Mouse (Mus musculus) limb, embryonic 15.5 days (tissue): ENCODE data around the gene Cdh3. TPM values are rescaled to one million over a fixed set of nuclear protein-coding genes. Genes with fewer than 3 reads are reported as not detected.

Experiments used
- ATAC-seq: fragments of 200-750 bp; cut with Nextera tagmentation; 2 replicates; pipeline ENCODE4 v1.8.0; 2017; ENCODE audit warnings: low read depth, moderate TSS enrichment; ENCODE audit not compliant: insufficient number of reproducible peaks, low FRiP score, low TSS enrichment
- H3K27ac ChIP-seq: fragments of 300-500 bp; sonication (generic); 2 replicates; pipeline ENCODE4 v1.5.1; 2015; ENCODE audit warnings: moderate library complexity, mild to moderate bottlenecking, inconsistent platforms
- H3K27me3 ChIP-seq: fragments of 300-500 bp; sonication (generic); 2 replicates; pipeline ENCODE4 v1.6.1; 2015; ENCODE audit warnings: inconsistent platforms
- H3K36me3 ChIP-seq: fragments of 300-500 bp; sonication (generic); 2 replicates; pipeline ENCODE4 v1.6.1; 2015; ENCODE audit warnings: inconsistent platforms
- H3K4me1 ChIP-seq: fragments of 300-500 bp; sonication (generic); 2 replicates; pipeline ENCODE4 v1.6.1; 2015; ENCODE audit warnings: inconsistent platforms
- H3K4me2 ChIP-seq: fragments of 300-500 bp; sonication (generic); 2 replicates; pipeline ENCODE4 v1.6.1; 2015; ENCODE audit warnings: mild to moderate bottlenecking, inconsistent platforms
- H3K4me3 ChIP-seq: fragments of 300-500 bp; sonication (generic); 2 replicates; pipeline ENCODE4 v1.5.1; 2015; ENCODE audit warnings: mild to moderate bottlenecking, inconsistent platforms
- H3K9ac ChIP-seq: fragments of 300-500 bp; sonication (generic); 2 replicates; pipeline ENCODE4 v1.6.1; 2015; ENCODE audit warnings: inconsistent platforms
- H3K9me3 ChIP-seq: fragments of 300-500 bp; sonication (generic); 2 replicates; pipeline ENCODE4 v1.6.1; 2016; ENCODE audit warnings: inconsistent platforms
- WGBS: fragments of 180-500 bp; shearing (Covaris S2); methylation state at CpG from one replicate; pipeline ENCODE4 v1.1.7; 2015; 5-methylcytosine and 5-hydroxymethylcytosine counted together
- polyA plus RNA-seq: library from polyadenylated mRNA; unstranded; fragments of >200 nt; fragmentation: Nextera tagmentation; extraction: Ambion mirVana; gene quantifications from 2 replicates; pipeline ENCODE4 v1.2.1, GENCODE M21; 2015

Cdh3 gene
- polyA plus RNA-seq, 1 experiment from 2014 or later: 33.3 TPM

DNA sequence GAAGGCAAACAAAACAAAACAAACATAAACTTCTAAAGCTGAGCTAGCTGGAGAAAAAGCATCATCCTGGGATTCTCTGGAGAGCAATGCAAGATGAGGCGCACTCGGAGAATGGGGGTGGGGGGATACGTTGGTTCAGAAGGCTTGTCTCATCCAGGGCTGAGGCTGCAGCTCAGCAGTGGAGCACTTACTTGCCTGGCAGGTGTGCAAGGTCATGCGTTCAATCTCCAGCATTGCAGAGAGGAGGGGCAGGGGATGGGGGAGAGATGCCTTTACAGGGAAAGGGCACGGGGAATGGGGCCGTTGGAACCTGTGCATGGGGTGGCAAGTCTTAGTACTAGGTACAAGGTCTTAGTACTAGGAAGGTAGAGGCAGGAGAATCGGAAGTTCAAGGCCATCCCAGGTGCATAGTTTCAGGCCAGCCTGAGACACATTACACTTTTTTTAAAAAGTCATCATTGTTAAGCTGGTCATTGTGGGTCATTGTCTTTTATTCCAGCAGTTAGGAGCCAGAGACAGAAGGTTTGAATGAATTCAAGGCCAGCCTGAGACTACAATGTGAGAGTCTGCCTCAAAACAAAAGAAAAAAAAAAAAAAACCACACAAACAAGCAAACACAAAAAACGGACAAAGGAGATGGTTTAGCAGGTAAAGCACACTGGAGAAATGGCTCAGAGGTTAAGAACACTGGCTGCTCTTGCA, 1.5 kb upstream of the Cdh3 start:
- H3K4me3 ChIP-seq: no peak overlapping the region
- no peak overlapping the region for H3K4me2 ChIP-seq
- H3K27me3 ChIP-seq: no peaks in the 10 kb centered on the region; the same call in 1 of the 2 replicates
- H3K9ac ChIP-seq: no peak overlapping the region
- WGBS: 72% methylated on average over 8 of the region's 8 CpGs
- no peak overlapping the region for H3K27ac ChIP-seq
- no peaks in the 10 kb centered on the region for H3K36me3 ChIP-seq
- ATAC-seq: no peak
- no peaks in the 10 kb centered on the region for H3K9me3 ChIP-seq
- H3K4me1 ChIP-seq: peaks cover 61% of the 10 kb centered on the region

DNA sequence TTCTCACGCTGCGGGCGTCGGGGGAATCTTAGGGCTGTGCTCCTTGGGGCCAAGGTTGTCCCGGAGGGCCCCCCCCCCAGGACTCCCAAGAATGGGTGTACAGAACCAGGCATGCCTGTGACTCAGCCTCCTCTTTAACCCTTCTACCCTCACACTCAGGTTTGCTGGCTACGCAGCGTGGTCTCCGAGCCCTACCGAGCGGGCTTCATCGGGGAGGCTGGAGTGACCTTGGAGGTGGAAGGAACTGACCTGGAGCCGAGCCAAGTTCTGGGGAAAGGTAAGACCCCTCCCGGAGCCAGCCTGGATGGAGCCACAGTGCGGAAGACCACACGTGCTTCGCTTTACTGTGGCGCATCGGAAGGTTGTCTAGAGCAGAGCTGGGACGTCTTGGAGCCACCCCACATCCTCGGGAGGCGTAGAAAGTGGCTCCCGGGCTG, 392 bp downstream of the Cdh3 start:
- under 1% methylated on average over 22 of the region's 22 CpGs for WGBS
- H3K36me3 ChIP-seq: 0 out of 2 replicates have a peak, but pooled peaks cover 4% of the 10 kb centered on the region
- peak overlapping the region; percentile 53 for H3K4me3 ChIP-seq
- peak overlapping the region; percentile 87 for H3K27ac ChIP-seq
- H3K4me1 ChIP-seq: peaks cover 55% of the 10 kb centered on the region
- ATAC-seq: 0 out of 2 replicates have a peak, but pooled peaks have one; percentile 44
- peak overlapping the region; percentile 39 for H3K9ac ChIP-seq
- no peaks in the 10 kb centered on the region; the same call in 1 of the 2 replicates for H3K27me3 ChIP-seq
- H3K4me2 ChIP-seq: peak overlapping the region; percentile 84
- no peaks in the 10 kb centered on the region for H3K9me3 ChIP-seq

DNA sequence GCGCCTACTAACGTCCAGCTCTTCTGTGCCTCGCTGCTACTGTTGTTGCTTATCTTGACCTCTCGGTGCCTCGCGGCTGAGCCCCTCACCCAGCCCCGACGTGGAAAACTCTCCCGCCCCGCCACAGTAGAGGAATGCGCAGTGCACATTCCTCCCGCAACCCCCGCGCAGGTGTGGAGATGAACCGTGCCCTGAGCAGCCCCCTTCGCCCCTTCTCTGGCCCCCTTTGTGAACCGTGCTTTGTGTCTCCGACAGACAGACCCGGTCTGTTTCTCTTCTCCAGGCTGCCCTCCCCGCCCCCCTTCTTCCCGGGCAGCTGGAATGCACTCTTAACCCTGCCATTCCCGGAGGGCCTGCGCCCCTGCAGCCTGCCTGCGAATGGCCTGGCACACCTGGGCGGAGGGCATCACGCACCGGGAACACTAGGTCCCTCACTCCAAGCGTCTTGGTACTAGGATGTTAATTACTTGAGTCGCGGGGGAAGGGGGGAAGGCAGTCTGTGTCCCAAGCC, 895 bp downstream of the Cdh3 start:
- Histone ChIP-seq H3K4me1 (peaks cover 55% of the 10 kb centered on the region), H3K4me3 (peak overlapping the region; percentile 53), H3K27ac (peak overlapping the region; percentile 87), H3K9ac (peak overlapping the region; percentile 39), H3K4me2 (peak overlapping the region; percentile 84), H3K27me3 (no peaks in the 10 kb centered on the region; the same call in 1 of the 2 replicates), H3K9me3 (no peaks in the 10 kb centered on the region), H3K36me3 (0 out of 2 replicates have a peak, but pooled peaks cover 4% of the 10 kb centered on the region)
- WGBS: 0% methylated on average over 29 of the region's 30 CpGs
- ATAC-seq: no peak

DNA sequence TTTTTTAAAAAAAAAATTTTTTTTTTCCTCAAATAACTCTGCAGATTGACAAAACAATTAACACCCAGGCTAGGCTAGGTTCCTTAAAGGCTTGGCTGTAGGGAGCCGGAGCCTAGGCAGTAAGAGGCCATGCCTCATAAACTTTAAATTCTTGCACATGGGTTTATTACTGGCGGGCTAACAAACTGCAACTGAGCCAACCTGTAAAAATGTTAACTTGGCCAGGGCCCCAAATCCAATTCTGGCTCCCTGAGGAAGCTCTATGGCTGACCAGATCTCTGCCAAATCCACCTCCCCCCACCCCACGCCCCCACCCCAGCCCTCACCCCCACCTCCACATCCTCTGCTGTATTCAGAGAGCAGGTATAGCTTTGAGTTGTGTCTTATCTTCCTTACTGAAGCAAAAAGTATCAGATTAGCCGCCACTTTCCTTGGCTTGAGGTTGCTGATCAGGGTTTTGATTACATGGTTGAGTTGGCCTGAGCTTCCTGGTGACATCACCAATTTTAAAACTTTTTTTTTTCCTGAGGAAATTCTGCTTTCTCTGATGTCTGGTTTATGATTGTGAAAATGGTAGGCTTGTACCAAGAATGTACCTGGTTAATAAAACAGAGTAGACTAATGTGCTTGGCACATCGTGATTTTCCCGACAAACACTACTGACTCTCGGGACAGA, 1.9 kb downstream of the Cdh3 start:
- 0 out of 2 replicates have a peak, but pooled peaks cover 4% of the 10 kb centered on the region for H3K36me3 ChIP-seq
- H3K9ac ChIP-seq: no peak overlapping the region
- peak overlapping the region; percentile 87 for H3K27ac ChIP-seq
- peak overlapping the region; percentile 84 for H3K4me2 ChIP-seq
- H3K9me3 ChIP-seq: no peaks in the 10 kb centered on the region
- no peaks in the 10 kb centered on the region; the same call in 1 of the 2 replicates for H3K27me3 ChIP-seq
- WGBS: 14% methylated on average over 7 of the region's 7 CpGs
- peaks cover 51% of the 10 kb centered on the region for H3K4me1 ChIP-seq
- peak; percentile 77 for ATAC-seq
- H3K4me3 ChIP-seq: peak overlapping the region; percentile 53

DNA sequence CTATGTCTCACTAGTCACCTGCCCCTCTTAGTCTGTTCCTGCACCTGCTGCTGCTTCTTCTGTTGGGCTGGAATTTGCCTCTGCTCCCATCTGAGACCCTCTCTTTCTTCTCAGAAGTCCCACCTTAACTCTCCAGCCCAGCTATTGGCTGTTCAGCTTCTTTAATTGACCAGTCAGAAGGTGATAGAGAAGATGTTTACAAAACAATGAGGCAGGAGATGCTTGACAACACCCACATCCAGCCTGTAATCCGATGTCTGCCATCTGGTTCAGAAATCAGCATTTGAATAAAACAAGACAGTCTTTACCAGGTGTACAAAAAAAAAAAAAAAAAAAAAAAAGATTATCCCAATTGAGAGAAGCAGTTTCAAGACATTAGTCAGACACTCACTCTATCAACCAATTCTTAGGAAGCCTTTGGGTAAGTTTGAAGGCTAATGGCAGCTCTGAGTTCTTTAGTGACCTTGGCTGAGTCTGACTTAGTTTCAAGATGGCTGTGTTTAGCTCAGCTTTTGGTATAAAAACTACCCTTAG, 5.3 kb downstream of the Cdh3 start:
- no peak overlapping the region for H3K27ac ChIP-seq
- no peaks in the 10 kb centered on the region for H3K9me3 ChIP-seq
- H3K27me3 ChIP-seq: no peaks in the 10 kb centered on the region
- no peak for ATAC-seq
- no peak overlapping the region for H3K9ac ChIP-seq
- H3K36me3 ChIP-seq: 0 out of 2 replicates have a peak, but pooled peaks cover 4% of the 10 kb centered on the region
- WGBS: 31% methylated on average over 1 of the region's 1 CpGs
- H3K4me1 ChIP-seq: peaks cover 54% of the 10 kb centered on the region
- H3K4me2 ChIP-seq: no peak overlapping the region
- H3K4me3 ChIP-seq: no peak overlapping the region

DNA sequence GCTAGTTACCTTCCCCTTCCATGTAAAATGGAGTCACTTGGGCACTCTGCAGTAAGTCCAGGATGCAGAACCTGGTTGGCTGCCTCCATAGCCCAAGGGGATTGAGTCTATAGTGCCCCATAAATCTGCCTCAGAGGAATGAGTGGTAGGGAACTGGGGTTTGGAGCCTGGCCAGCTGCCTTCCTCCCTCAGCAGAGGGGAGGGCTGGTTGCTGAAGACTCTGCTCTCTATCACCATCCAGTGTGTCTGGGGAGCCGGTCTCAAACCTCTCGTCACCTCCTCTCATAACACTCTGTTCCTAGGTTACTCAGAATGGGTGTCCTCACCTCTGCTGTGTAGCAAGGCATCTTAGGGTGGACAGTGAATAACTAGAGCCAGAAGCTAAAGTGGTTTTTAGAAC, 5.9 kb downstream of the Cdh3 start:
- no peak for ATAC-seq

DNA sequence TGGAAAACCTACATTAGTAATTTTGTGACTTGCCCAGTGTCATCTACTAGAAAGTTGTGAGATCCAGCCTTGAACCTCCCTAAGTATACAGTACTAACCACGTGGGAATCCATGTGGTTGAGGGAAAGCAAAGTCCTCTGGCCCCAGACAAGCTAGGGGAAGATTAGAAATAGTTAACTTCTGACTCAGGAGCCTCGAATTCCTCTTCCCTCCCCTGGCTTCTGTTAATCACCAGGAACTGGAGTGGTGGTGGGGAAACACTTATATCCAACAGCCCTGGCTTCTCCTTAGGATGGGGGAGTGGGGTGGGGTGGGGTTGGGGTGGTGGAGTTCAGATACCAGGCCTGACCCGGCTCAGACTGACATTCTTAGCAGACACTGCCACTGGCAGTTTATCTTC, 8.1 kb downstream of the Cdh3 start:
- Histone ChIP-seq H3K9ac (no peak overlapping the region), H3K9me3 (no peaks in the 10 kb centered on the region), H3K36me3 (0 out of 2 replicates have a peak, but pooled peaks cover 4% of the 10 kb centered on the region), H3K4me3 (no peak overlapping the region), H3K27ac (no peak overlapping the region), H3K4me1 (peaks cover 49% of the 10 kb centered on the region), H3K27me3 (no peaks in the 10 kb centered on the region), H3K4me2 (no peak overlapping the region)
- 5% methylated on average over 3 of the region's 3 CpGs for WGBS
- ATAC-seq: no peak

More for the DNA sequence above, 5.9 kb downstream of the Cdh3 start:
- Histone ChIP-seq H3K4me1 (peaks cover 54% of the 10 kb centered on the region), H3K9ac (no peak overlapping the region), H3K4me2 (no peak overlapping the region), H3K4me3 (no peak overlapping the region), H3K27ac (no peak overlapping the region), H3K27me3 (no peaks in the 10 kb centered on the region), H3K36me3 (0 out of 2 replicates have a peak, but pooled peaks cover 4% of the 10 kb centered on the region), H3K9me3 (no peaks in the 10 kb centered on the region)
- WGBS: 30% methylated on average over 2 of the region's 2 CpGs

DNA sequence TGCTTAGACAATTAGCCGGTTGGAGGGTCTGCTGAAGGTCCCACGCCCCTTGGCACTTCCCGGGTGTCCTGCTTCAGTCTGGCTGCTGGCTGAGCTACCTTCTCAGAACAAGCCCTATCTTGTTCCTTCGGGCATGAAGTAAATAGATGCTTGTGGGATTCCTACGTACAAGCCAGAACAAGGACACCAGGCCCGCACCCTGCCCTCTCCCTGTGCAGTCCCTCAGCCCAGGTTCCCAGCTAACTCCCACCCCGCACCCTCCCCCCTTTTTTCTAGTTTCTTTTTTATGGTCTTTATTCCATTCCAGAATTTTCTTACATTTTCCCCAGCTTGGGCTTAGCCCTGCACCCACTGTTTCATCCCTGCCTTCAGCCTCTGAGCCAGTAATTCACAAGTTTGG, 9.9 kb downstream of the Cdh3 start:
- H3K4me2 ChIP-seq: no peak overlapping the region
- H3K4me1 ChIP-seq: peaks cover 50% of the 10 kb centered on the region
- 64% methylated on average over 7 of the region's 7 CpGs for WGBS
- no peak overlapping the region for H3K9ac ChIP-seq
- no peak overlapping the region; the same call in 1 of the 2 replicates for H3K27ac ChIP-seq
- no peak overlapping the region for H3K4me3 ChIP-seq
- H3K36me3 ChIP-seq: no peaks in the 10 kb centered on the region
- peak; percentile 37; the same call in 1 of the 2 replicates for ATAC-seq
- H3K27me3 ChIP-seq: no peaks in the 10 kb centered on the region
- no peaks in the 10 kb centered on the region for H3K9me3 ChIP-seq

DNA sequence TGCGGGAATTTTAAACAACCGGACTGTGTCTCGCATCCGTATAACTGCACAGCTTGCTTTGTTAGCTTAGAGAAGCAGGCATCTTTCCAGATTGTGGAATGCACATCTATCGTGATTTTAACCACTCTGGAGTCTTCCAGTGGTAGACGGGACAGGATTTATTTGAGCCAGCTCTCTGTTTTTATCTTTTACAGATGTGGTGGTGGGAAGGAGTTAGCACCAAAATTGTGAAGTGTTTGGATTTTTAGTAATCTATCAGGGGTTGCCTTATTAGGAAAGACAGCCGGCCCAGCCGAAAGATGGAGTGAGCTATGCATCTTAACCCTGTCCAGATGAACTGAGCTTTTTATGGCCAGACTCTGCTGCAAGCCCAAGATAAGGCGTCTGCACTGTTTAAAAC, 11.2 kb downstream of the Cdh3 start:
- H3K4me1 ChIP-seq: peaks cover 44% of the 10 kb centered on the region
- no peaks in the 10 kb centered on the region for H3K36me3 ChIP-seq
- no peak overlapping the region for H3K4me3 ChIP-seq
- H3K9ac ChIP-seq: no peak overlapping the region
- H3K9me3 ChIP-seq: no peaks in the 10 kb centered on the region
- 19% methylated on average over 9 of the region's 9 CpGs for WGBS
- peak overlapping the region; percentile 13; the same call in 1 of the 2 replicates for H3K4me2 ChIP-seq
- peak overlapping the region; percentile 62 for H3K27ac ChIP-seq
- H3K27me3 ChIP-seq: no peaks in the 10 kb centered on the region
- no peak for ATAC-seq

DNA sequence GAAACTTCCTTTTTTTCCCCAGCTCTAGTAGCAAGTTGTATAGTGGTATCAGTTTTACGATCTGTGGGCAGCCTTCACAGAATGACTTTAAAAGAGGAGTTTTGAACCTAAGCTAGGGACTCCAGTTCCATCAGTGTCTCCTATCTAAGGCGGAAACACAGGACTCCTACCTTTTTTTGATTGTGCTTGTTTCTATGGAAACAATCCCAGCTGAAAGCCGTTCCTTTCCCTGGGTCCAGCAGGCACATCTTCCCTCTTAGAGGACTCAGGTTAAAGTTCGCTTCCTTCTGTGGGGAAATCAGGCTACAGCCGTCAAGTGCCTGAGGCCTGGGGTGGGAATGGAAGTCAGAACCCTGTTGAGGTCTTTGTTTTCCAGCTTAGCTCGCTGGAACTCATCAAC, 16.0 kb downstream of the Cdh3 start:
- Histone ChIP-seq H3K4me3 (no peak overlapping the region), H3K27ac (no peak overlapping the region; the same call in 1 of the 2 replicates)
- ATAC-seq: no peak

DNA sequence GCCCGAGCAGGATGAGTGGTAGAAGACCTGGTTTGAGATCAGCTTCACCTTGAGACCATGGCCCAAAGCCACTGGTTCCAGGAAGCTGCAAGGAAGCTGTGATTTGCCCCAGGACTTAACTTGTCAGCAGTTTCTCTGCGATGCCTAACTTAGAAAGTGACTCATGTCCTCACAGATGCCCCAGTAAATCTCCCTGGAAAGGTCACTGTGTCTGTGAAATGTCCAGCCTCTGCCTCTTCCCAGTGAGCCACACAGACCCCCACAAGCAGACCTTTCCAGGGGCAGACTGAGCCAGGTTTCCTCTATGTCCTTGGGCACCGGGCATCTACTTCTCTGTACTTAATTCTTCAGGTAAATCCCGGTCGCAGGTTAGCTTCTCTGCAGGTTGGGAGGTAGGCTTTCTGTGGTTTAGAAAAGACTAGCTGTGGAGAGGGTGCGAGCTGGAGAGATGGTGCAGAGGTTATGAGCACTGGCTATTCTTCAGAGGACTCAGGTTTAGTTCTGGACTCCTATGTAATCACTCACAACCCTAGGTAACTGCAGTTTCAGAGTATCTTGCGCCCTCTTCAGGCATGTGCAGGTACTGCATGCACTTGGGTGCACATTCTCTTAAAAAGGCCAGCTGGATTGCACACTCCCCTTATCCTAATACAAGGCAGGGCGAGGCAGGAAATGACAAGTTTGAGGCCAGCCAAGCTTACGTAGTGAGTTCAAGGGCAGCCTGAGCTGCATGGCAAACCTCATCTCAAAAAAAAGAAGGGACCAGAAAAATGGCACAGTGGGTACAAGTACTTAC, 16.7 kb downstream of the Cdh3 start:
- H3K4me3 ChIP-seq: no peak overlapping the region
- ATAC-seq: no peak
- 85% methylated on average over 9 of the region's 9 CpGs for WGBS
- peak overlapping the region; percentile 33; the same call in 1 of the 2 replicates for H3K27ac ChIP-seq
- H3K4me1 ChIP-seq: peaks cover 15% of the 10 kb centered on the region
- no peaks in the 10 kb centered on the region for H3K27me3 ChIP-seq
- H3K36me3 ChIP-seq: peaks cover 3% of the 10 kb centered on the region; the same call in 1 of the 2 replicates
- H3K4me2 ChIP-seq: no peak overlapping the region
- H3K9ac ChIP-seq: no peak overlapping the region
- H3K9me3 ChIP-seq: no peaks in the 10 kb centered on the region

More for the DNA sequence above, 16.0 kb downstream of the Cdh3 start:
- H3K4me1 ChIP-seq: peaks cover 20% of the 10 kb centered on the region
- no peak overlapping the region for H3K9ac ChIP-seq
- no peaks in the 10 kb centered on the region for H3K27me3 ChIP-seq
- 44% methylated on average over 6 of the region's 6 CpGs for WGBS
- peaks cover 3% of the 10 kb centered on the region; the same call in 1 of the 2 replicates for H3K36me3 ChIP-seq
- H3K4me2 ChIP-seq: no peak overlapping the region
- no peaks in the 10 kb centered on the region for H3K9me3 ChIP-seq
